19 mouse cellular contexts compared by ENCODE assay signal in genomic region chr4:137659541-137659940, GRCm38 (mm10). TPM values are rescaled to one million over a fixed set of nuclear protein-coding genes. Genes with fewer than 3 reads are reported as not detected.
DNase-seq lines count a peak whose midpoint lies in the region; TF ChIP-seq lines count a peak whose summit lies in the region.
"Had no signal": no experiment of that assay in that cellular context is flagged by ENCODE, and none has a peak within 500 bp of the region (broad histone marks: within the 10 kb centered on the region; RNA-seq: fewer than 3 reads in every experiment).

No protein-coding gene starts in this region.

- DNase-seq in kidney, adult 2 months = no peak
- no peak for DNase-seq in kidney, postnatal 10 days
- DNase-seq in ES-CJ7 (ENCODE audit: low read depth, low spot score) = peak; percentile 94
- peak; percentile 99 for DNase-seq in R1 (ENCODE audit: low read depth, low spot score)
- DNase-seq in frontal cortex, adult 2 months (ENCODE audit: extremely low spot score in 1 of 2, low spot score in 1 of 2) = no peak
- no peak for DNase-seq in neural tube, embryonic 10.5 days (ENCODE audit: extremely low spot score, low spot score)
- DNase-seq: adrenal gland, adult 2 months; cerebellum, adult 18-20 months; embryo, embryonic 11 days; gastrocnemius, postnatal 14 days; kidney, adult 9 months had no signal

- no peak for TF ChIP-seq CTCF in kidney, adult 2 months (conservative IDR thresholded peaks at IDR 0.05; ENCODE audit: insufficient read depth, insufficient read length, low read depth, low read length)

- TF ChIP-seq POLR2A in kidney, adult 2 months (IDR thresholded peaks at IDR 0.05; ENCODE audit: low read depth, low read length) = no peak
- no peak for TF ChIP-seq POLR2A in myocyte (IDR thresholded peaks at IDR 0.05; ENCODE audit: insufficient read length, low read depth)

- H3K79me2 ChIP-seq in myocyte (ENCODE audit: control insufficient read depth, insufficient read depth) = no peaks in the 10 kb centered on the region

- 0 out of 2 replicates have a peak overlapping the region, but pooled peaks have one; percentile 6 for H3K27ac ChIP-seq in kidney, adult 2 months (ENCODE audit: insufficient read depth, low read depth, low read length)
- H3K27ac ChIP-seq: heart, adult 2 months; heart, embryonic 15.5 days had no signal

- no peaks in the 10 kb centered on the region for H3K36me3 ChIP-seq in kidney, adult 2 months (ENCODE audit: control insufficient read depth, insufficient read depth, low read length)
- H3K36me3 ChIP-seq in myocyte (ENCODE audit: control insufficient read depth, insufficient read depth) = peaks cover 4% of the 10 kb centered on the region

- peaks cover 14% of the 10 kb centered on the region for H3K4me1 ChIP-seq in kidney, adult 2 months (ENCODE audit: control insufficient read depth, insufficient read depth, low read length)

- H3K4me3 ChIP-seq in kidney, adult 2 months (ENCODE audit: insufficient read depth, low read depth, low read length) = no peak overlapping the region
- H3K4me3 ChIP-seq in myocyte = no peak overlapping the region
- H3K4me3 ChIP-seq: embryonic facial prominence, embryonic 15.5 days; erythroblast, embryonic 14.5 days; forebrain, embryonic 10.5 days; heart, adult 2 months; heart, embryonic 15.5 days; hindbrain, embryonic 15.5 days had no signal

- WGBS in kidney, adult 2 months = 84% methylated on average over 4 of the region's 4 CpGs

- H3K27me3 ChIP-seq in kidney, adult 2 months (replicated peaks; ENCODE audit: control insufficient read depth, insufficient read depth, low read length) = no peaks in the 10 kb centered on the region
- H3K27me3 ChIP-seq in myocyte (ENCODE audit: control insufficient read depth, insufficient read depth, insufficient read length) = peaks cover 7% of the 10 kb centered on the region
- H3K27me3 ChIP-seq: embryonic facial prominence, embryonic 15.5 days; hindbrain, embryonic 15.5 days had no signal

- H3ac ChIP-seq in myocyte (ENCODE audit: control insufficient read depth, insufficient read length) = no peak overlapping the region

- H3K4me2 ChIP-seq in myocyte (ENCODE audit: low read depth) = no peak overlapping the region
- H3K4me2 ChIP-seq: embryonic facial prominence, embryonic 15.5 days; heart, embryonic 11.5 days; heart, embryonic 15.5 days; hindbrain, embryonic 15.5 days had no signal

TF ChIP-seq in myocyte, 11 proteins besides CTCF, POLR2A, EP300 and RAD21:
- TF ChIP-seq MYOG (IDR thresholded peaks at IDR 0.05; ENCODE audit: control insufficient read depth in 1 of 3, insufficient read depth in 1 of 3, insufficient read length in 2 of 3, low read depth in 2 of 3) (no peak), POLR2AphosphoS2 (IDR thresholded peaks at IDR 0.05; ENCODE audit: insufficient read length, low read depth) (peak; percentile 9), TCF12 (IDR thresholded peaks at IDR 0.05; ENCODE audit: insufficient read depth, poor library complexity, severe bottlenecking) (no peak), MYOD1 (IDR thresholded peaks at IDR 0.05; ENCODE audit: control insufficient read depth in 1 of 3, insufficient read length in 2 of 3, low read depth in 2 of 3) (no peak)

RNA-seq across cellular contexts. Expression of gene Rap1gap, which starts 5.0 kb away (rescaled TPM):
- 213 and 248 TPM in 2 replicates for polyA plus RNA-seq in kidney, adult 2 months (2012; rRNA removed)
- 1.3 TPM for polyA plus RNA-seq in myocyte (2012; fragmentation: generic; extraction: Trizol)
- 265 and 280 TPM in 2 replicates for polyA plus RNA-seq in frontal cortex, adult 2 months (2012; rRNA removed)

Comparison
In these comparisons a context has a peak if more than half of its experiments do, and no peak if none do; other contexts are left out.
1. DNase-seq: peak in ES-CJ7 (single experiment) and R1 (single experiment); none in kidney, adult 2 months (single experiment), kidney, postnatal 10 days (single experiment), frontal cortex, adult 2 months (0 of 2) and neural tube, embryonic 10.5 days (single experiment).
2. RNA of gene Rap1gap, which starts 5.0 kb away (polyA plus RNA-seq): 265 to 280 TPM in frontal cortex, adult 2 months and 213 to 248 TPM in kidney, adult 2 months; 1.3 TPM in myocyte (single experiment); every median in the first group is over 10 times any median in the second.